Mouse (Mus musculus): ENCODE results near the gene 1600012H06Rik. TPM values are rescaled to one million over a fixed set of nuclear protein-coding genes. Genes with fewer than 3 reads are reported as not detected.
"Not testable (repeated sequence)": the region's sequence is repeated elsewhere in the genome, so short reads cannot be mapped to it uniquely, and the experiment has no call there.

1600012H06Rik gene
- polyA plus RNA-seq, 1 experiment = 19.6 TPM

DNA sequence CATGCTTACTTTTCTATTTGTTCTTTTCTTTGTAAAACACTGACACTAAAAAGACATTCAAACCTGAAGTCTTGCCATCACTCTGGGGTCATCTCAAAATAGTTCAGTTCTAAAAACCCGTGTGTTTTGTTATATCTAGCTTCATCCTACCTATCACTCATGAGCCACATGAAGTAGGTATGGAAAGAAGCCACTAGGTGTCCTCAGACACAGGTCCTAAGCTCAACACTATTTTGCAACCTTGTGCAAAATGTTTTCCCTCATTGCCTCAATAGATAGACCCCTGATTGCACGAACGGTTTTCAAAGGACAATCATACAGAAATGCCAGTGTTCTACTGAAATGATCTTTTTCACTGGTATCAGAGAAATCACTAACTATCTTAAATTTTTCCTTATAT, 66.1 kb downstream of the 1600012H06Rik start:
- DNase-seq (ENCODE audit: extremely low spot score in 1 of 2, low spot score in 1 of 2) = not testable (repeated sequence)

Other genes with a start within 250 kb of the 1600012H06Rik start
- gene Thbs2, start 248.9 kb upstream of the 1600012H06Rik start, polyA plus RNA-seq (2012; rRNA removed) = 6.6 and 8.6 TPM in 2 replicates
- gene Wdr27, start within 50 bp of the 1600012H06Rik start, polyA plus RNA-seq (2012; rRNA removed) = 6.0 and 6.9 TPM in 2 replicates
- 52.0 and 55.6 TPM in 2 replicates for gene Phf10, start 18.1 kb downstream of the 1600012H06Rik start, polyA plus RNA-seq (2012; rRNA removed)
- gene 9030025P20Rik, start 35.3 kb downstream of the 1600012H06Rik start, polyA plus RNA-seq (2012; rRNA removed) = 15.3 and 16.0 TPM in 2 replicates
- not detected in 2 replicates for gene Gm3417, start 35.6 kb downstream of the 1600012H06Rik start, polyA plus RNA-seq (2012; rRNA removed)
- 8.5 and 9.2 TPM in 2 replicates for gene Gm3435, start 67.0 kb downstream of the 1600012H06Rik start, polyA plus RNA-seq (2012; rRNA removed)
- 71.7 and 72.2 TPM in 2 replicates for gene Ermard, start 98.0 kb downstream of the 1600012H06Rik start, polyA plus RNA-seq (2012; rRNA removed)
- gene Tcte3, start 98.3 kb downstream of the 1600012H06Rik start, polyA plus RNA-seq (2012; rRNA removed) = 0.36 and 0.95 TPM in 2 replicates
- gene Gm3448, start 98.4 kb downstream of the 1600012H06Rik start, polyA plus RNA-seq (2012; rRNA removed) = 4.0 and 4.9 TPM in 2 replicates

Measured in frontal cortex, adult 2 months (tissue).